Mouse (Mus musculus): Measurements from ENCODE around the gene Zfp819.
A peak's percentile ranks its signal among the peaks of the same experiment; 100 is the strongest.

The Zfp819 gene

GRCm38 (mm10) chr7:43606896-43607742 lies at the start of gene Zfp819:
Zfp819 (plus strand) TSS chr7:43607169.
- no peak for ATAC-seq (ENCODE audit: insufficient number of reproducible peaks, low FRiP score, low TSS enrichment)

GRCm38 (mm10) chr7:43562006-43562633 lies 44.8 kb upstream of the Zfp819 start, which contains the start of gene Zfp658:
Zfp658 (plus strand) TSS chr7:43562256.
- peak; percentile 80 for ATAC-seq (ENCODE audit: insufficient number of reproducible peaks, low FRiP score, low TSS enrichment)

- ATAC-seq (ENCODE audit: insufficient number of reproducible peaks, low FRiP score, low TSS enrichment), result no peak
Measured at GRCm38 (mm10) chr7:43562651-43563070, 44.3 kb upstream of the Zfp819 start.

- no peak for ATAC-seq (ENCODE audit: insufficient number of reproducible peaks, low FRiP score, low TSS enrichment)
Measured at GRCm38 (mm10) chr7:43563300-43563699, 43.7 kb upstream of the Zfp819 start.

- no peak for ATAC-seq (ENCODE audit: insufficient number of reproducible peaks, low FRiP score, low TSS enrichment)
Measured at GRCm38 (mm10) chr7:43571216-43571615, 35.8 kb upstream of the Zfp819 start.

- peak; percentile 97 for ATAC-seq (ENCODE audit: insufficient number of reproducible peaks, low FRiP score, low TSS enrichment)
Measured at GRCm38 (mm10) chr7:43579440-43580171, 27.4 kb upstream of the Zfp819 start, which contains the start of gene Zfp719. Zfp719 (plus strand) TSS chr7:43579610.

- no peak for ATAC-seq (ENCODE audit: insufficient number of reproducible peaks, low FRiP score, low TSS enrichment)
Measured at GRCm38 (mm10) chr7:43580526-43580925, 26.4 kb upstream of the Zfp819 start.

- no peak for ATAC-seq (ENCODE audit: insufficient number of reproducible peaks, low FRiP score, low TSS enrichment)
Measured at GRCm38 (mm10) chr7:43584790-43585189, 22.2 kb upstream of the Zfp819 start.

GRCm38 (mm10) chr7:43601884-43602283 lies 5.1 kb upstream of the Zfp819 start:
- no peak for ATAC-seq (ENCODE audit: insufficient number of reproducible peaks, low FRiP score, low TSS enrichment)

- ATAC-seq (ENCODE audit: insufficient number of reproducible peaks, low FRiP score, low TSS enrichment), result no peak
Measured at GRCm38 (mm10) chr7:43607743-43608287, 846 bp downstream of the Zfp819 start.

- ATAC-seq (ENCODE audit: insufficient number of reproducible peaks, low FRiP score, low TSS enrichment), result no peak
Measured at GRCm38 (mm10) chr7:43608316-43608824, 1.4 kb downstream of the Zfp819 start.

- ATAC-seq (ENCODE audit: insufficient number of reproducible peaks, low FRiP score, low TSS enrichment), result no peak
Measured at GRCm38 (mm10) chr7:43613816-43614551, 7.0 kb downstream of the Zfp819 start.

- ATAC-seq (ENCODE audit: insufficient number of reproducible peaks, low FRiP score, low TSS enrichment), result no peak
Measured at GRCm38 (mm10) chr7:43622927-43623326, 16.0 kb downstream of the Zfp819 start.

GRCm38 (mm10) chr7:43623819-43624218 lies 16.9 kb downstream of the Zfp819 start:
- ATAC-seq (ENCODE audit: insufficient number of reproducible peaks, low FRiP score, low TSS enrichment), result no peak

- ATAC-seq (ENCODE audit: insufficient number of reproducible peaks, low FRiP score, low TSS enrichment), result no peak
Measured at GRCm38 (mm10) chr7:43625065-43625464, 18.1 kb downstream of the Zfp819 start.

- no peak for ATAC-seq (ENCODE audit: insufficient number of reproducible peaks, low FRiP score, low TSS enrichment)
Measured at GRCm38 (mm10) chr7:43625794-43626422, 18.9 kb downstream of the Zfp819 start.

- ATAC-seq (ENCODE audit: insufficient number of reproducible peaks, low FRiP score, low TSS enrichment), result no peak
Measured at GRCm38 (mm10) chr7:43633940-43634339, 27.0 kb downstream of the Zfp819 start.

GRCm38 (mm10) chr7:43634500-43634899 lies 27.5 kb downstream of the Zfp819 start, which contains the start of gene Ceacam18:
Ceacam18 (plus strand) TSS chr7:43634707.
- ATAC-seq (ENCODE audit: insufficient number of reproducible peaks, low FRiP score, low TSS enrichment), result no peak

GRCm38 (mm10) chr7:43636194-43636593 lies 29.2 kb downstream of the Zfp819 start:
- ATAC-seq (ENCODE audit: insufficient number of reproducible peaks, low FRiP score, low TSS enrichment), result no peak
